Mouse (Mus musculus): ENCODE results near the gene Lce1l.
"Not testable (repeated sequence)": the region's sequence is repeated elsewhere in the genome, so short reads cannot be mapped to it uniquely, and the experiment has no call there.

The Lce1l gene

GRCm38 (mm10) chr3:92851186-92851585 lies at the start of gene Lce1l:
Gene Lce1l, minus strand, starts transcription at chr3:92851286.
- DNase-seq: no peak

- no peak for DNase-seq
These were observed 43.4 kb upstream of the Lce1l start for GRCm38 (mm10) chr3:92894489-92894888.

DNA sequence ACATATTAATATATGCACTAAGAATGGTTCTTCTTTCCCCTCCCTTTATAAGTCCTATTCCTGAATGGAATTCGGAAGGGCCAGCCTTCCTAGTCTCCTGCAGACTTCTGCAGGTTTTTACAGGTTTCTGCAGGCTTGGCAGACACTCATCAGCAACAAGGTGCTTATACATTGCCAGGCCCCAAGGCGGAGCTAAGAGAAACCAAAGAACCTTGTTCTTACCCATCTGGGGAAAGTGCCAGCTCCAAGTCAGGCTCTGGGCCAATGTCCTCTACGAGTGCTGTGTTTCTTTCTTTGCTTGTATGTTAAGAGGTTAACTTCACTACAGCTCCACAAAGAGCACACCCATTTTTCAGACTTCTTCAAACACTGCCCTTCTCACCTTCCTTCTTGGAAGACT lies 43.0 kb upstream of the Lce1l start:
- no peak for DNase-seq

- DNase-seq: no peak
These were observed 23.1 kb upstream of the Lce1l start for GRCm38 (mm10) chr3:92874180-92874579.

DNA sequence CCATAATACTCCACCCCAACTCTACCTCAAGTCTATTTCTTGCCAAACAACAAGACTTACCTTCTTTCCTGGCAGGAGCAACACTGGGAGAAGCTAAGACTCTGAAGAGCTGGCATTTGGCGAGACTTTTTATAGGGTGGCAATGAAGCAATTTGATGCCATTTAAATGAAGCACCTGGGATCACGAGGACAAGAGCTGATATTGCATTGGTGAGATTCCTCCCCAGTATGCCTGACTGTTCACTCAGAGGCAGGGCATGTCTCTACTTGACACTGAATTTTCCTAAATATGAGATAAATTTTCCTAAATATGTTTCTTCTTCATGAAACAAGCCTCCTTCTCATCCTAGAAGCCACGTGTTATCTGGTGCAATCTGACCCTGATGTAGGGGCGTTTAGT lies 19.0 kb upstream of the Lce1l start, which contains the start of gene 2310050C09Rik:
2310050C09Rik (minus strand) TSS at position 101 of the 400 bp plus-strand sequence.
- no peak for DNase-seq

DNA sequence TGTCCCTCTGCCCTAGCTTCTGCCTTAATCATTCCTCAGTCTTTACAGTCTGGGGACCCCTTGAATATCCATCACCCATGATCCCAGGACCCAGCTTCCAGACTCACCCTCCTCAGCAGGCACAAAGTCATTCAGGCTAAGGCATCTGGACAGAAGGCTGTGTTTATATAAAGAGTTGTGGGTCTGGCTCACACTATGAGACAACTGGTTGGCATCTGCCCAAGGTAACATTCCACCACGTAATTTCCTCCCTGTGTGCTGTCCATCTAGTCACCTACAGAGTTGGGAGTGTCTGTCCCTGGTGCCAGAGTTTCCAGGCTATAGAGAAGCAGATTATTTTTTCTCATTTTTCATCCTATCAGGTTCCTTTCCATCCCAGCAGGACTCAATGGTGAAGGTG lies 24.0 kb downstream of the Lce1l start, which contains the start of gene Kprp:
Kprp (minus strand) TSS at position 140 of the 400 bp plus-strand sequence.
- DNase-seq: no peak

- DNase-seq: no peak
These were observed 25.3 kb downstream of the Lce1l start for GRCm38 (mm10) chr3:92825808-92826207.

GRCm38 (mm10) chr3:92816036-92816435 lies 35.0 kb downstream of the Lce1l start:
- DNase-seq: not testable (repeated sequence)

- DNase-seq: no peak
These were observed 35.5 kb downstream of the Lce1l start for GRCm38 (mm10) chr3:92815581-92815980.

DNA sequence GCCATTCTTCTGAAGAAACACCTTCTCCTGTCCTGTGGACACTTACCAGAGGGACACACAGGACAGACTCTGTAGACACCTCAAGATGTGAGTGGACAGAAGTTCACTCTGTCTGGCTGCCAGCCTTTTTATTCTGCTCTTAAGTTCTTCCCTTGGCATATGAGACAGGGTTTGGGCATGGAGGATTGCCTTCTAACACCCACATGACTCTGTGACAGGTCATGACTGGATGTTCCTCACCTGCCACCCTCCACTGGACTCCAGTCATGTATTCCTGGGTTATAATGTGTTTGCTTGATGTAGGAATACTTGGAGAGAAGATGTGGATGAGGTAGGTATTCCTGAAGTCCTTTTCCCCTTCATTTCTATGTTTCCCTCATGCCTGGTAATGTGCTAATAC lies 43.3 kb downstream of the Lce1l start, which contains the start of gene Lce1k:
Lce1k (minus strand) TSS at position 101 of the 400 bp plus-strand sequence.
- no peak for DNase-seq

Data from cerebellum, postnatal 36 days (tissue).